Mouse (Mus musculus) heart, adult 2 months (tissue): Measurements from ENCODE around the gene Atp23.

ENCODE experiments used
- CTCF ChIP-seq: fragments of 200-600 bp; IDR thresholded peaks from 2 replicates; pipeline ENCODE4 v1.8.1; 2022; ENCODE audit warnings: antibody characterized with exemption, mild to moderate bottlenecking, moderate library complexity
- EP300 ChIP-seq: fragments of 200-500 bp; IDR thresholded peaks from 2 replicates; pipeline ENCODE4 v1.6.1; 2011; ENCODE audit warnings: low read depth, low read length, control low read depth; ENCODE audit not compliant: insufficient read depth

- TF ChIP-seq CTCF = no peak; the same call in 1 of the 2 replicates
- TF ChIP-seq EP300 = peak; percentile 100
Measured at GRCm38 (mm10) chr10:126919067-126919466, 17.9 kb upstream of the Atp23 start.
